Mouse (Mus musculus): ENCODE measurements around the gene Hlf. TPM values are rescaled to one million over a fixed set of nuclear protein-coding genes. Genes with fewer than 3 reads are reported as not detected.

The Hlf gene
- polyA plus RNA-seq, 1 experiment from 2014 or later = 0.92 TPM

- WGBS = 49% methylated on average over 7 of the region's 7 CpGs
- no peak for DNase-seq (ENCODE audit: low spot score)
- Histone ChIP-seq H3K27ac (ENCODE audit: low read depth) (no peak overlapping the region), H3K9ac (ENCODE audit: low read length) (no peak overlapping the region), H3K27me3 (replicated peaks; ENCODE audit: control insufficient read depth, insufficient read depth, low read length) (no peaks in the 10 kb centered on the region), H3K4me1 (replicated peaks; ENCODE audit: control insufficient read depth, insufficient read depth, low read length) (peaks cover 15% of the 10 kb centered on the region; the same call in 1 of the 2 replicates), H3K9me3 (ENCODE audit: control insufficient read depth, low read length) (no peaks in the 10 kb centered on the region), H3K4me3 (ENCODE audit: low read depth, low read length) (no peak overlapping the region), H3K36me3 (ENCODE audit: control insufficient read depth, insufficient read depth, low read length) (no peaks in the 10 kb centered on the region), H3K4me2 (ENCODE audit: low read length) (no peak overlapping the region)
- ATAC-seq (replicated peaks; ENCODE audit: low FRiP score, low TSS enrichment, low read depth) = no peak
These were observed 35.4 kb downstream of the Hlf start for GRCm38 (mm10) chr11:90355270-90355681.

DNA sequence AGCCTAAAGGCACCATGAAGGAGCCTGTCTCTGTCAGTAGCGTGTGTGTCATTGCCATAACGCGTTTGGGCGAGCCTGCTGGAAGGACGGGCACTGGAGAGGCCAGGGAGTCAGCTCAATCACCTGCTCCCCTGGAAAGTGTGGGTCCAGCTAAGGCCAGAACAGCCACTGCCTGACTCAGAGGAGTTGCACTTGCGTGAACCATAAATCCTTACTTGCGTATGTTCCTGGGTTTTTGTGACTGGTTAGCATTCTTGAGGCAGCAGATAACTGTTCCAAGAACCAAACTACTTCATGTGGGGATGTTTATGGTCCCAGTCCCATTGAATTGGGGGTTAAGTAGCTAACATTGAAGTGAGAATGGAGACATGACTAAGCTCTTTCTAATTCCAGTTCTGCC, 38.0 kb downstream of the Hlf start:
- no peak for ATAC-seq (replicated peaks; ENCODE audit: low FRiP score, low TSS enrichment, low read depth)

GRCm38 (mm10) chr11:90350153-90350512, 40.6 kb downstream of the Hlf start:
- no peak for DNase-seq (ENCODE audit: low spot score)
- no peaks in the 10 kb centered on the region for H3K9me3 ChIP-seq (ENCODE audit: control insufficient read depth, low read length)
- H3K4me2 ChIP-seq (ENCODE audit: low read length) = no peak overlapping the region
- no peak for ATAC-seq (replicated peaks; ENCODE audit: low FRiP score, low TSS enrichment, low read depth)
- H3K36me3 ChIP-seq (ENCODE audit: control insufficient read depth, insufficient read depth, low read length) = no peaks in the 10 kb centered on the region
- no peaks in the 10 kb centered on the region for H3K4me1 ChIP-seq (replicated peaks; ENCODE audit: control insufficient read depth, insufficient read depth, low read length)
- no peak overlapping the region for H3K9ac ChIP-seq (ENCODE audit: low read length)
- no peak overlapping the region for H3K27ac ChIP-seq (ENCODE audit: low read depth)
- H3K27me3 ChIP-seq (replicated peaks; ENCODE audit: control insufficient read depth, insufficient read depth, low read length) = no peaks in the 10 kb centered on the region
- WGBS = 65% methylated on average over 4 of the region's 4 CpGs
- no peak overlapping the region for H3K4me3 ChIP-seq (ENCODE audit: low read depth, low read length)

More for the DNA sequence above, 38.0 kb downstream of the Hlf start:
- 75% methylated on average over 7 of the region's 7 CpGs for WGBS
- Histone ChIP-seq H3K27me3 (replicated peaks; ENCODE audit: control insufficient read depth, insufficient read depth, low read length) (no peaks in the 10 kb centered on the region), H3K4me1 (replicated peaks; ENCODE audit: control insufficient read depth, insufficient read depth, low read length) (peaks cover 8% of the 10 kb centered on the region; the same call in 1 of the 2 replicates), H3K36me3 (ENCODE audit: control insufficient read depth, insufficient read depth, low read length) (no peaks in the 10 kb centered on the region), H3K4me3 (ENCODE audit: low read depth, low read length) (no peak overlapping the region), H3K4me2 (ENCODE audit: low read length) (no peak overlapping the region), H3K27ac (ENCODE audit: low read depth) (no peak overlapping the region), H3K9ac (ENCODE audit: low read length) (no peak overlapping the region), H3K9me3 (ENCODE audit: control insufficient read depth, low read length) (no peaks in the 10 kb centered on the region)
- no peak for DNase-seq (ENCODE audit: low spot score)

GRCm38 (mm10) chr11:90349486-90350152, 41.1 kb downstream of the Hlf start:
- ATAC-seq (replicated peaks; ENCODE audit: low FRiP score, low TSS enrichment, low read depth) = no peak
- 77% methylated on average over 6 of the region's 6 CpGs for WGBS
- Histone ChIP-seq H3K9me3 (ENCODE audit: control insufficient read depth, low read length) (no peaks in the 10 kb centered on the region), H3K27me3 (replicated peaks; ENCODE audit: control insufficient read depth, insufficient read depth, low read length) (no peaks in the 10 kb centered on the region), H3K9ac (ENCODE audit: low read length) (no peak overlapping the region), H3K4me2 (ENCODE audit: low read length) (no peak overlapping the region), H3K27ac (ENCODE audit: low read depth) (no peak overlapping the region), H3K36me3 (ENCODE audit: control insufficient read depth, insufficient read depth, low read length) (no peaks in the 10 kb centered on the region), H3K4me1 (replicated peaks; ENCODE audit: control insufficient read depth, insufficient read depth, low read length) (no peaks in the 10 kb centered on the region), H3K4me3 (ENCODE audit: low read depth, low read length) (no peak overlapping the region)
- no peak for DNase-seq (ENCODE audit: low spot score)

DNA sequence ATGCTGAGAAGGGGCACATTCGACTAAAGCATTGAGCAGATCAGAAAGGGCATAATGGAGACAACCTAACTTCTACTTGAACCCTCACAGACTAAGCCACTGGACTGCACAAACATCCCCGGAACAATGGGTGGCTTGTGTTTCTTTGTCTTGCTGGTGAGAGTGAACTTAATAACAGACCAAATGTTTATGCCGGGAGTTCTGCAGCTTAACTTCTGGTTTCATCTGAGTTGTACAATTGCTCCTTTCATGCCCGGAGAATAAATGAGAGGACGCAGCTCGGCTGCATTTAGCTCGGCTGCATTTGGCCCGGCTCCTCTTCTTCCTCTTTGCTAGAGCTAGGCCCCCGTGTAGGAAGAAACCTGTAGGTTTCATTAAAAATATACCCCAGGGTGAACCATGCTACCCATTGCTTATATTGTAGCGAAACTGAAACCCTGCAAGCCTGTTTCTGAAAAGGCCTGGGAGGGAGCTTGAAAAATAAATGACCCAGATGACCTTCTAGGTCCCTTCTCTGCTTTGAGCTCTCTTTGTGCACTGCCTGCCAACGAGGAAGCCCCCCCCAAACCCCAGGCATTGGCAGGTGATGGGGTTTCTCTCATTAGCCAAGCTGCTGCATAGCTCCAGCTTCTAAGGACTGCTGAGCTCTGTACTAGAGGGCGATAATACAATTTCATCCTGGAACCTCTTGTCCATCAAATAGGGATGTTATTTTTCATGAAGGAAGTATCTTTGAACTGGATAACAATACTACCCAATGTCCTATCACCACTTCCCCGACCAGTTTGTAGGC, 42.8 kb downstream of the Hlf start:
- Histone ChIP-seq H3K27me3 (replicated peaks; ENCODE audit: control insufficient read depth, insufficient read depth, low read length) (no peaks in the 10 kb centered on the region), H3K27ac (ENCODE audit: low read depth) (no peak overlapping the region), H3K4me1 (replicated peaks; ENCODE audit: control insufficient read depth, insufficient read depth, low read length) (no peaks in the 10 kb centered on the region), H3K9ac (ENCODE audit: low read length) (no peak overlapping the region), H3K36me3 (ENCODE audit: control insufficient read depth, insufficient read depth, low read length) (no peaks in the 10 kb centered on the region), H3K4me3 (ENCODE audit: low read depth, low read length) (no peak overlapping the region), H3K9me3 (ENCODE audit: control insufficient read depth, low read length) (no peaks in the 10 kb centered on the region), H3K4me2 (ENCODE audit: low read length) (no peak overlapping the region)
- no peak for DNase-seq (ENCODE audit: low spot score)
- no peak for ATAC-seq (replicated peaks; ENCODE audit: low FRiP score, low TSS enrichment, low read depth)
- WGBS = 68% methylated on average over 13 of the region's 13 CpGs

- Histone ChIP-seq H3K36me3 (ENCODE audit: control insufficient read depth, insufficient read depth, low read length) (no peaks in the 10 kb centered on the region), H3K27me3 (replicated peaks; ENCODE audit: control insufficient read depth, insufficient read depth, low read length) (no peaks in the 10 kb centered on the region), H3K27ac (ENCODE audit: low read depth) (no peak overlapping the region), H3K4me2 (ENCODE audit: low read length) (no peak overlapping the region), H3K4me1 (replicated peaks; ENCODE audit: control insufficient read depth, insufficient read depth, low read length) (no peaks in the 10 kb centered on the region), H3K4me3 (ENCODE audit: low read depth, low read length) (no peak overlapping the region), H3K9ac (ENCODE audit: low read length) (no peak overlapping the region), H3K9me3 (ENCODE audit: control insufficient read depth, low read length) (no peaks in the 10 kb centered on the region)
- no peak for DNase-seq (ENCODE audit: low spot score)
- 85% methylated on average over 11 of the region's 11 CpGs for WGBS
- ATAC-seq (replicated peaks; ENCODE audit: low FRiP score, low TSS enrichment, low read depth) = no peak
These were observed 44.9 kb downstream of the Hlf start for GRCm38 (mm10) chr11:90345746-90346145.

DNA sequence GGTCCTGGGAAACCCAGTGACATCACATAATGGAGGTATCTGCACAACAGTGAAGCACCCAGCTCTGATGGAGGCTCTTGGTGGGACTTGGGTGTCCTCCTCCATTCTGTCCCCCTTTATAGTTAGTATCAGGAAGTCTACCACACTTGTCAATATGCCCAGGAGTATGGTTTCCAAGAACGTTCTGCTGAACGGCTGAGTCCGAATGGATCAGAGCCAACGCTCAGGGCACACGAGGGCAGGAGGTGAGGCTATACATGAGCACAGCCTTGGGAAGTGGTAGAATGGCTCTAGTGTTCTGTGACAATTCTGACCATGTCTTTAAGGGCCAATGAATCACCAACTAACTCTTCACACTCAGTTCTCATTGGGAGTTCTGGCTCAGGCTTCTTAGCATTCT, 47.8 kb downstream of the Hlf start:
- Histone ChIP-seq H3K36me3 (ENCODE audit: control insufficient read depth, insufficient read depth, low read length) (no peaks in the 10 kb centered on the region), H3K9ac (ENCODE audit: low read length) (no peak overlapping the region), H3K4me3 (ENCODE audit: low read depth, low read length) (no peak overlapping the region), H3K4me1 (replicated peaks; ENCODE audit: control insufficient read depth, insufficient read depth, low read length) (no peaks in the 10 kb centered on the region), H3K4me2 (ENCODE audit: low read length) (no peak overlapping the region), H3K9me3 (ENCODE audit: control insufficient read depth, low read length) (no peaks in the 10 kb centered on the region), H3K27ac (ENCODE audit: low read depth) (no peak overlapping the region), H3K27me3 (replicated peaks; ENCODE audit: control insufficient read depth, insufficient read depth, low read length) (no peaks in the 10 kb centered on the region)
- DNase-seq (ENCODE audit: low spot score) = no peak
- ATAC-seq (replicated peaks; ENCODE audit: low FRiP score, low TSS enrichment, low read depth) = no peak
- 94% methylated on average over 5 of the region's 5 CpGs for WGBS

DNA sequence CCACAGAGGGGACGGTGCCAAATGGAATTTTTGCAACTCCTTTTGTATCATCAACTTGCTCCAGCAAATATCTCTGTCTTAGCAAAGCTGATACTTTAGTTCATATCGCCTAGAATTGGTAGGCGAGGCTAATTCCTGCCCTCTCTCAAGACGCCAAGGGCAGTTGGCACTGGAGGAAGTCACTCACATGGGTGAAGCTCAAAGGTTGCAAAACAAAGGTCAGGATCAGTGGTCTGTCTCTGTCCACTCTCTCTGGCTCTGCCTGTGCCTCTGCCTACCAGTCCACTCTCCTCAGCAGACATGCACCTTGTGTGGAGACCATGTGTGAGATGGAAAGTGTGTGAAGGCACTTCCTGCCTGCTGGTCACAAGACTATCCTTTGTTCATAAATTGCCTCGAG, 48.4 kb downstream of the Hlf start:
- WGBS = 84% methylated on average over 5 of the region's 5 CpGs
- ATAC-seq (replicated peaks; ENCODE audit: low FRiP score, low TSS enrichment, low read depth) = no peak

DNA sequence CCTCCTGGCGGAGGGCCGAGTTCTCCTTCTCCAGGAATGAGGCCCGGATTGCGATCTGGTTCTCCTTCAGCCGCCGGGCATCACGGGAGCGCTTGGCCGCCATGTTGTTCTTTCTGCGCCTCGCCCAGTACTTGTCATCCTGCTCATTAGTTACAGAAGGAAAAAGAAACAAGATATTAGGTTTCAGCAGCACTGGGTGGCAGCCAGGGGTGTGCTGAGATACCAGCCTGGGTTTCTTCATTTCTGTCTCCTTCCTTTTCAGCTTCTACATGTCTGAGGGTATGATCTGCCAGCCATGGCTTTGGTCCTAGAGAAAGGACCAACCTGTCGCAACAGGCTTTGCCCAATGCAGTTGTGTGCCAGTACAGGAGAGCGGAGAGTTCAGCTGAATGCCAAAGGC, 49.9 kb downstream of the Hlf start:
- H3K4me1 ChIP-seq (replicated peaks; ENCODE audit: control insufficient read depth, insufficient read depth, low read length) = no peaks in the 10 kb centered on the region
- ATAC-seq (replicated peaks; ENCODE audit: low FRiP score, low TSS enrichment, low read depth) (no peak), DNase-seq (ENCODE audit: low spot score) (no peak)
- no peak overlapping the region for H3K4me2 ChIP-seq (ENCODE audit: low read length)
- no peaks in the 10 kb centered on the region for H3K9me3 ChIP-seq (ENCODE audit: control insufficient read depth, low read length)
- no peaks in the 10 kb centered on the region for H3K27me3 ChIP-seq (replicated peaks; ENCODE audit: control insufficient read depth, insufficient read depth, low read length)
- no peak overlapping the region for H3K9ac ChIP-seq (ENCODE audit: low read length)
- H3K27ac ChIP-seq (ENCODE audit: low read depth) = no peak overlapping the region
- H3K36me3 ChIP-seq (ENCODE audit: control insufficient read depth, insufficient read depth, low read length) = no peaks in the 10 kb centered on the region
- no peak overlapping the region for H3K4me3 ChIP-seq (ENCODE audit: low read depth, low read length)
- WGBS = 94% methylated on average over 13 of the region's 13 CpGs

More for the DNA sequence above, 48.4 kb downstream of the Hlf start:
- Histone ChIP-seq H3K4me2 (ENCODE audit: low read length) (no peak overlapping the region), H3K36me3 (ENCODE audit: control insufficient read depth, insufficient read depth, low read length) (no peaks in the 10 kb centered on the region), H3K27me3 (replicated peaks; ENCODE audit: control insufficient read depth, insufficient read depth, low read length) (no peaks in the 10 kb centered on the region), H3K9ac (ENCODE audit: low read length) (no peak overlapping the region), H3K4me1 (replicated peaks; ENCODE audit: control insufficient read depth, insufficient read depth, low read length) (no peaks in the 10 kb centered on the region), H3K27ac (ENCODE audit: low read depth) (no peak overlapping the region), H3K4me3 (ENCODE audit: low read depth, low read length) (no peak overlapping the region), H3K9me3 (ENCODE audit: control insufficient read depth, low read length) (no peaks in the 10 kb centered on the region)
- no peak for DNase-seq (ENCODE audit: low spot score)

All from intestine, embryonic 14.5 days (tissue).